Mouse (Mus musculus) lung, embryonic 15.5 days (tissue): ENCODE measurements around the gene Cope. TPM values are rescaled to one million over a fixed set of nuclear protein-coding genes. Genes with fewer than 3 reads are reported as not detected.

Experiments used
- ATAC-seq: fragments of 200-750 bp; cut with Nextera tagmentation; 2 replicates; pipeline ENCODE4 v1.8.0; 2017; ENCODE audit warnings: moderate number of reproducible peaks, borderline replicate concordance; ENCODE audit not compliant: low FRiP score, low TSS enrichment; ENCODE audit errors: extremely low read depth
- H3K27ac ChIP-seq: fragments of 300-500 bp; sonication (generic); 2 replicates; pipeline ENCODE4 v1.5.1; 2015; ENCODE audit warnings: moderate library complexity, mild to moderate bottlenecking, inconsistent platforms
- H3K27me3 ChIP-seq: fragments of 300-500 bp; sonication (generic); 2 replicates; pipeline ENCODE4 v1.6.1; 2015; ENCODE audit warnings: inconsistent platforms
- H3K36me3 ChIP-seq: fragments of 300-500 bp; sonication (generic); 2 replicates; pipeline ENCODE4 v1.6.1; 2015; ENCODE audit warnings: inconsistent platforms
- H3K4me1 ChIP-seq: fragments of 300-500 bp; sonication (generic); 2 replicates; pipeline ENCODE4 v1.6.1; 2015; ENCODE audit warnings: inconsistent platforms
- H3K4me2 ChIP-seq: fragments of 300-500 bp; sonication (generic); 2 replicates; pipeline ENCODE4 v1.6.1; 2015; ENCODE audit warnings: inconsistent platforms, mild to moderate bottlenecking, moderate library complexity
- H3K4me3 ChIP-seq: fragments of 300-500 bp; sonication (generic); 2 replicates; pipeline ENCODE4 v1.5.1; 2015; ENCODE audit warnings: mild to moderate bottlenecking, inconsistent platforms
- H3K9ac ChIP-seq: fragments of 300-500 bp; sonication (generic); 2 replicates; pipeline ENCODE4 v1.6.1; 2015; ENCODE audit warnings: inconsistent platforms
- H3K9me3 ChIP-seq: fragments of 300-500 bp; sonication (generic); 2 replicates; pipeline ENCODE4 v1.6.1; 2016; ENCODE audit warnings: inconsistent platforms
- WGBS: fragments of 180-500 bp; shearing (Covaris S2); methylation state at CpG from one replicate; pipeline ENCODE4 v1.1.7; 2015; 5-methylcytosine and 5-hydroxymethylcytosine counted together
- polyA plus RNA-seq: library from polyadenylated mRNA; unstranded; fragments of >200 nt; fragmentation: Nextera tagmentation; extraction: Ambion mirVana; gene quantifications from 2 replicates; pipeline ENCODE4 v1.2.1, GENCODE M21; 2015

The Cope gene
- polyA plus RNA-seq, 1 experiment from 2014 or later, result 332 TPM

DNA sequence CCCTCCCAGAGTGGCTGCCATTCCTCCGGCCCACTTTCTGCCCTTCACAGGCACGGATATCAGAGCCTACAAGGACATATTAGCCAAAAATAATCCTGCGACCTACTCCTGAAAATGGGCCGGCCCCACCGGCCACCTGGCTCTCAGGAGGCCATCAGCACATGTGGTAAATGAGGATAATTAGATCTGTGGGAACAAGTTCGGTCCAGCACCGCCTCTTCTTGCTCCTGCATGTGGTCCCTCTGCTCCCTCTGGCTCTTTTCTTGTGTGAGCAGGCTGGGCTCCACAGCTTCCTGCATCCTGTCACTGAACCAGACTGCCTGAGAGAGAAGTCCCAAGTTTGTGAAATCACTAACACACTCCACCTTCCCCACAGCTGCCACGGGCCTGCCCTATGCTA, 23.1 kb upstream of the Cope start:
- Histone ChIP-seq H3K27me3 (no peaks in the 10 kb centered on the region), H3K4me3 (no peak overlapping the region), H3K36me3 (no peaks in the 10 kb centered on the region), H3K27ac (no peak overlapping the region; the same call in 1 of the 2 replicates), H3K4me2 (no peak overlapping the region), H3K9me3 (no peaks in the 10 kb centered on the region), H3K4me1 (peaks cover 33% of the 10 kb centered on the region), H3K9ac (no peak overlapping the region)
- WGBS, result 54% methylated on average over 8 of the region's 8 CpGs
- ATAC-seq, result no peak

DNA sequence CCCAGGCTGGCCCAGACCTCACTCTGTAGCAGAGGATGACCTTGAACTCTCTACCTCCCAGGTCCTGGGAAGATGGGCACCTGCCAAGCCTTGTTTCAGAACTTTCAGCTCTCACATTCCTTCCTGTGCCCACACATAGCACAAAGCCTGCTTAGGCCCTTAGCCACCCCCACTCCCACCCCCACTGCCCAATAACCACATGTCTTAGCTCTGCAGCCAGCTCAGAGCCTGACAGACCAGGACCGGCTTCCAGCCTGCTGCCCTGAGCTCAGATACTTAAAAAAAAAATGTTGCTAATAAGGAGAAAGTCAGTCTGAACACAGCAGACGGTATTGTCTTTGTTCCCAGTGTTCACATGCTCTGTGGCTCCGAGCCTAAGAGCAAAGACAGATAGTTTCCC, 21.3 kb upstream of the Cope start:
- H3K36me3 ChIP-seq, result peaks cover 12% of the 10 kb centered on the region
- no peaks in the 10 kb centered on the region for H3K27me3 ChIP-seq
- WGBS, result 26% methylated on average over 3 of the region's 3 CpGs
- H3K4me2 ChIP-seq, result no peak overlapping the region
- no peak overlapping the region for H3K4me3 ChIP-seq
- no peak for ATAC-seq
- no peak overlapping the region for H3K9ac ChIP-seq
- H3K9me3 ChIP-seq, result no peaks in the 10 kb centered on the region
- H3K4me1 ChIP-seq, result peaks cover 33% of the 10 kb centered on the region
- H3K27ac ChIP-seq, result peak overlapping the region; percentile 83

DNA sequence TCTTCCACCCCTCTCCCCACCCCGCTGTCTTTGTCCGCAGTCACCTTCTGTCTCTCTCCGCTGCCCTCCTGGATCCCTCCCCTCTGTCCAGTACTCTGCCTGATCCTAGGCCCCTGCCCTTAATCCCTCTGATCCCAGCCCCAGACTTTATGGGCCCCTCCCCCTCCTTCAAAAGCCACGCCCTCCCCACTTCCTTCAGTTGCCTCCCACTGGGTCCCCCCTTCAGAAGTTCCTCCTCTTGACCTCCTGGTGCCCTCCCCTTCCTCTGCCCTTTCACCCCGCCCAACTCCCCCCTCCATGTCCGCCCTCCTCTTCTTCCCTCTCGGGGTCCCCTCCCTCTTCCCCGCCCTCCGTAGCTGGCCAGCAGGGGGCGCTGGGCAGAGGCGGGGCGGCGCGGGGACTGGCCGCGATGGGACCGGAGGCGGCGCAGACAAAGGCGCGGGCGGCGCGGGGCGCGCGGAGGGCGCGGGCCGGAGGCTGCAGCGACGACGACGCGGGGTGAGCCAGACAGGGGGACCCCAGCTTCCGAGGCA, 19.6 kb upstream of the Cope start, which contains the start of gene Homer3:
Homer3 (plus strand) TSS at position 225 of the 533 bp plus-strand sequence.
- peak; percentile 93 for ATAC-seq
- H3K4me3 ChIP-seq, result peak within 1 kb of the TSS; percentile 82
- H3K27ac ChIP-seq, result peak within 1 kb of the TSS; percentile 83
- WGBS, result 2% methylated on average over 36 of the region's 36 CpGs
- peaks cover 33% of the 10 kb centered on the region for H3K4me1 ChIP-seq
- H3K9ac ChIP-seq, result peak within 1 kb of the TSS; percentile 89
- H3K9me3 ChIP-seq, result no peaks in the 10 kb centered on the region
- H3K27me3 ChIP-seq, result no peaks in the 10 kb centered on the region
- peak within 1 kb of the TSS; percentile 67 for H3K4me2 ChIP-seq
- H3K36me3 ChIP-seq, result peaks cover 29% of the 10 kb centered on the region

DNA sequence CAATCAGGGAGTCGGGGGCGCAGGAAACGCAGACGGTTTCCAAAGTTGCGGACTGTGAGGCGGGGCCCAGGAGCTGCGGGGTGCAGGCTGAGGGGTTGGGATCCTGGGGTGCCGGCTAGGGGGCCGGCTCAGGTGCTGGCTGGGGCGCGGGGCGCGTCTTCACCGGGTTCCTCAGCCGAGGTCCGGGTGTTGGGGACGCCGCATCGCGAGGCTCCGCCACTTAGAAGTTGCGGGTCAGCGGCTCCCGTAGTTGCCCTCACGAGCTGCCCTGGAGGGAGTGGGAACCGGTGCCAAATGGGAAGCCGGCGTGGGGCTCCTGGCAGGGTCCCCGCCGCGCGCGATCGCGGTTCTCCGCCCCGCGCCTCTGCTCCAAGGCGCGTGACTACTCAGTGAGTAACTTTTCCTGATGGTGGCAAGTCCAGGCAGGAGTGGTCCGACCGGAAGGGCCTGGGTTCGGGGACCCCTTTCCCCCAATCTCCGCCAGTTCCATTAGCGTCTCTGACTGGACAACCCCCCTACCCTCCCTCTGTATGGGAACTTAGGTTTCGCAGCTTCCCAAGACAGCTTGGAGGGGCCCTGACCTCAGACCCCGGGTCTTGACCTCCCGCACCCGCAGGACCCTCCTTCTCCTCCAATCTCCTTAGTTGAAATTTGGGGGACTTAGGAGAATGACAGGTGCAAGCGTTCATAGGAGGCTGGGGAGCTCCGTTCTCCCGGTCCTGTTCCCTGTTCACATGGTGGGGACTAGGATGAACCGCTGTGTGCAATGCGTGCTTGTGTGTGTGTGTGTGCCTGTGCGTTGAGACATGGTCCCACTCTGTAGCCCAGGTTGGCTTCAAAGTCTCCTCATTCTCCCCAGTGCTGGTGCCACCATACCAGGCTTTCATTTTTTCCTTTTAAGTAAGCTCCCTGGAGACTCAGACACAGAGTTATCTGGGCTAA, 18.9 kb upstream of the Cope start:
- Histone ChIP-seq H3K27me3 (no peaks in the 10 kb centered on the region), H3K4me3 (peak overlapping the region; percentile 82), H3K4me2 (peak overlapping the region; percentile 67), H3K4me1 (peaks cover 27% of the 10 kb centered on the region), H3K36me3 (peaks cover 34% of the 10 kb centered on the region), H3K9me3 (no peaks in the 10 kb centered on the region), H3K27ac (peak overlapping the region; percentile 83), H3K9ac (peak overlapping the region; percentile 89)
- WGBS, result under 1% methylated on average over 54 of the region's 55 CpGs
- ATAC-seq, result peak; percentile 64

DNA sequence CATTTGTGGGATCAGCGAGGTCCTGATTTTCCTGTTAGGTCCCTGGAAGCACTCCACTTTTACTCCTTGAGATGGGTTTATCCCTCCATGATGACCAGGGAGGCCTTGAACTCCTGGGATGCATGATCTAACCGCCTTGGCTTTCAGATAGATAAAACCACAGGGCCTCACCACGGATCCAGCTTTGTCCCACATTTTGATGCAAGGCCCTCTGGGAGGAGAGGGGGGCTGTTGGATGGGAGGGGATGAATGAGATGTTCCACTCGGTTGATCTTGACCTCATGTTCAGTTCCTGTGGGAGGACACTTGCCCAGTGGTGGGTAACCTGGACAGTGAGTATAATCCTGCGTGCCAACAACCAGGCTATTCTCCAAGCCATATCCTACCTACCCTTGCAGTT, 17.9 kb upstream of the Cope start:
- Histone ChIP-seq H3K27me3 (no peaks in the 10 kb centered on the region), H3K27ac (no peak overlapping the region), H3K9me3 (no peaks in the 10 kb centered on the region), H3K36me3 (peaks cover 38% of the 10 kb centered on the region), H3K4me1 (peaks cover 26% of the 10 kb centered on the region), H3K4me3 (no peak overlapping the region), H3K4me2 (peak overlapping the region; percentile 67), H3K9ac (no peak overlapping the region)
- WGBS, result 66% methylated on average over 5 of the region's 5 CpGs
- no peak for ATAC-seq

DNA sequence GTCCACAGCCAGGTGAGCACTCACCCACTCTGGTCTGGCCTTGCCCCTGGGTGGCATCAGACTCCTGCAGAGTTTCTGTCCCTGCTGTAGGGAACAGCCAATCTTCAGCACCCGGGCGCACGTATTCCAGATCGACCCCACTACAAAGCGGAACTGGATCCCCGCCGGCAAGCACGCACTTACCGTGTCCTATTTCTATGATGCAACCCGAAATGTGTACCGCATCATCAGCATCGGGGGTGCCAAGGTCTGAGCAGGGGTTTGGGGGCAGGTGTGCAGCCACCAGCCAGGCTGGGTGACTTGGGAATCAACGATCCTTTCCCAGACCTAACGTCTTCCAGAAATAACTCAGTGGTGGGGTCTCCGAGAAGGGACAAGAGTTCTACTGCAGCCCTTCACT, 17.0 kb upstream of the Cope start:
- H3K27ac ChIP-seq, result no peak overlapping the region
- peaks cover 26% of the 10 kb centered on the region for H3K4me1 ChIP-seq
- peaks cover 46% of the 10 kb centered on the region for H3K36me3 ChIP-seq
- no peak overlapping the region for H3K4me3 ChIP-seq
- no peak for ATAC-seq
- 96% methylated on average over 15 of the region's 15 CpGs for WGBS
- no peak overlapping the region for H3K9ac ChIP-seq
- no peaks in the 10 kb centered on the region for H3K9me3 ChIP-seq
- H3K4me2 ChIP-seq, result no peak overlapping the region
- H3K27me3 ChIP-seq, result no peaks in the 10 kb centered on the region

DNA sequence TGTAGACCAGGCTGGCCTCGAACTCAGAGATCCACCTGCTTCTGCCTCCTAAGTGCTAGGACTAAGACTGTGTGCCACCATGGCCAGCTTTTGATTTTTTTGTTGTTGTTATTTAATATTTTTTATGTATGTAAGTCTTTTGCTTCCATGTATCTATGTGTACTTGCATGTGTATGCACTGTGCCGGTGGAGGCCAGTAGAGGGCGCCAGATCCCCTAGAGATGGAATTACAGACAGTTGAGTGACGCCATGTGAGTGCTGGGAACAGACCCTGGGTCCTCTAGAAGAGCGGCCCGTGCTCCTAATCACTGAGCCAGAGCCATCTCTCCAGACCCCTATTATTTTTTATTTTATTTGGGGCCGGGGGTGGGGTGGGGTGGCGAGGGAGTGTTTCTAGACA, 15.6 kb upstream of the Cope start:
- Histone ChIP-seq H3K27me3 (no peaks in the 10 kb centered on the region), H3K9me3 (no peaks in the 10 kb centered on the region), H3K9ac (no peak overlapping the region), H3K4me3 (no peak overlapping the region), H3K4me1 (peaks cover 13% of the 10 kb centered on the region), H3K4me2 (no peak overlapping the region), H3K27ac (no peak overlapping the region), H3K36me3 (peaks cover 59% of the 10 kb centered on the region)
- 85% methylated on average over 8 of the region's 8 CpGs for WGBS
- ATAC-seq, result no peak

DNA sequence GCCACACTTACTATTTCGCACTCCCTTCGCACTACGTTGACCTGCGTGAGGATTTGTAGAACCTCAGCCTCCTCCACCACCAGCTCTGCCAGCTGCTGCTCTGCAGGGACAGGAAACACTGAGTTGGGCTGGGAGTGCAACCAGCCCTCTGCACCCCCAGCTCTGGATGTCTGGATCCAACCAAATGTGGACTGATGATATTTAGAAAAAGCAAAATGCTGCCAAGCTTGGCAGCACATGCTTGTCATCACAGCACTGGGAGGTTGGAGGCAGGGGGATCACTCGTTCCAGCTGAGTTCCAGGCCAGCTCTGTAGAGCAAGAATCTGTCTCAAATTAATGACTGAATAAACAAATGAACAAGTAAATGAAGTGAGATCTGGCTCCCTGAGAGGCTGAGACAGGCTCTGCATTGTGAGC, 8.3 kb upstream of the Cope start:
- peak; percentile 88 for ATAC-seq
- Histone ChIP-seq H3K9ac (no peak overlapping the region), H3K36me3 (peaks cover 80% of the 10 kb centered on the region), H3K4me2 (no peak overlapping the region), H3K27ac (peak overlapping the region; percentile 78), H3K4me1 (peaks cover 40% of the 10 kb centered on the region), H3K4me3 (no peak overlapping the region), H3K9me3 (no peaks in the 10 kb centered on the region), H3K27me3 (no peaks in the 10 kb centered on the region)
- WGBS, result 31% methylated on average over 5 of the region's 5 CpGs

DNA sequence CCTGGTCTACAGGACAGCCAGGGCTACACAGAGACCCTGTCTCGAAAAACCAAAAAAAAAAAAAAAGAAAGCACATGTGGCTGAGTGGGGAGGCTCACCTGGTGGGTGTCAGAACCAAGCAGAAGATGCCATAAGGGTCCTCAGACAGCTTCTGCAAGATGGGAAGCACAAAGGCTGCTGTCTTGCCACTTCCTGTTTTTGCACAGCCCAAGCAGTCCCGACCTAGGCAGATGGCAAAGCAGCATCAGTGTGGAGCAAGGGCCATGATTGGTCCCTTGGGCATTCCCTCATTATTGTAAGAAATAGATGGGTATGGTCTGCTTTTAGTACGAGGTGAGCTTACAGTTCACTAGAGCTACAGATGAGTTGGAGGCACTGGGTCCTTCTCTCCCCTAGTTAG, 1.4 kb upstream of the Cope start:
- Histone ChIP-seq H3K4me3 (no peak overlapping the region), H3K9me3 (no peaks in the 10 kb centered on the region), H3K27ac (no peak overlapping the region), H3K27me3 (no peaks in the 10 kb centered on the region), H3K4me1 (peaks cover 25% of the 10 kb centered on the region), H3K9ac (no peak overlapping the region), H3K36me3 (peaks cover 48% of the 10 kb centered on the region), H3K4me2 (peak overlapping the region; percentile 85; the same call in 1 of the 2 replicates)
- no peak for ATAC-seq
- 84% methylated on average over 3 of the region's 3 CpGs for WGBS

DNA sequence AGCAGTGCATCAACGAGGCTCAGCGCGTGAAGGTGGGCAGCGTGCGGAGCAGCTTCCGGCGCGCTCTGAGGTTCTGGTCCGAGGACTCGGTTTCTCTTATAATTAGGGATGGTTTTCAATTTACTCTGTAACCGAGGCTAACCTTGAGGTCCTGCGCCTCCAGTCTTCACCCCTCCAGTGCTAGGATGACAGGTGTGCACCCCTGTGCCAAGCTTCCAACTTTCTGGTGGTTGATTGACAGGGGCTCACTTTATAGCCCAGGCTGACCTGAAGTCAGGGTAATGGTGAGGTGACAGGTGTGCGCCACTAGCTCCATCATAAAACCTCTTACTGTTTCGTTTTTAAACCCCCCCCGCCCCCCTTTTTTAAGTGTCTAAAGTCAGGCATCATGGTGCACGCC, 583 bp downstream of the Cope start:
- Histone ChIP-seq H3K4me3 (peak overlapping the region; percentile 98), H3K36me3 (peaks cover 48% of the 10 kb centered on the region), H3K9me3 (no peaks in the 10 kb centered on the region), H3K27me3 (no peaks in the 10 kb centered on the region), H3K9ac (peak overlapping the region; percentile 87), H3K4me2 (peak overlapping the region; percentile 85), H3K27ac (peak overlapping the region; percentile 76), H3K4me1 (peaks cover 20% of the 10 kb centered on the region)
- 4% methylated on average over 16 of the region's 16 CpGs for WGBS
- peak; percentile 15; the same call in 1 of the 2 replicates for ATAC-seq

DNA sequence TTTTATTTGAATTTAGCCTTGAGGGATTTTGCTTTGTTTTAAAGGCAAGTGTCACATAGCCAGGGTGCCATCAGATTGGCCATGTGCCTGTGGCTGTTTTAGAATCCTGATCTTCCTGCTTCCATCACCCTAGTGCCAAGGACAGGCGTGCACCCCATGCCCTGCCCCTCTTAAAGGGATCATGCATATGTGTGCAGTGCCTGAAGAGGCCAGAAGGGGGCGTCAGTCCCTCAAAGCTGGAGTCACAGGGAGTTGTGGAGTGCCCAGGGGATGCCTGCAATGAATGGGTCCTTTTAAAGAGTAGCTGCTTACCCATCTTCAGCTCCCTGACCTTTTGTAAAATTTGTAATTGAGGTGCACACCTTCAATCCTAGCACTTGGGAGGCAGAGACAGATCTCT, 7.0 kb downstream of the Cope start:
- Histone ChIP-seq H3K27me3 (no peaks in the 10 kb centered on the region), H3K27ac (no peak overlapping the region), H3K36me3 (peaks cover 89% of the 10 kb centered on the region), H3K4me3 (no peak overlapping the region), H3K4me1 (no peaks in the 10 kb centered on the region), H3K9me3 (no peaks in the 10 kb centered on the region), H3K9ac (no peak overlapping the region), H3K4me2 (no peak overlapping the region)
- WGBS, result 32% methylated on average over 2 of the region's 2 CpGs
- ATAC-seq, result no peak

DNA sequence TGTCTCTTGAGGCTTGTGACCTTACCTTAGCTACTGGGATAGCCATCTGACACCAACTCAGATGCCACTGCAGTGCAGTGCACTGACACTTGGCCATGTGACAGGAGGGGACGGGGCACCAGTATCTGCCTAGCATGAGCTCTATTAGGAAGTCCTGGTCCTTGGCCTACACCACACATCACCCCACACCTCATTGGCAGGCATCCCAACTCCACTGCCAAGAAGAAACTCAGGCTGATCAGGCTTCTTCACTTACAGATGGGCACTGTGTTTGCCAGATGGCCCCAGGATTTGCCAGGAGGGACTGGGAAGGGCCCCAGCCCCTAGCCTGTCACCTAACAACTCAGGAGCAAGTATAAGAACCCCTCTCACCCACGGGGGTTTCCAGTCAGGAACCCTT, 11.1 kb downstream of the Cope start:
- Histone ChIP-seq H3K9me3 (no peaks in the 10 kb centered on the region), H3K27me3 (no peaks in the 10 kb centered on the region), H3K27ac (no peak overlapping the region), H3K36me3 (peaks cover 50% of the 10 kb centered on the region), H3K4me1 (peaks cover 27% of the 10 kb centered on the region), H3K4me2 (no peak overlapping the region), H3K9ac (no peak overlapping the region), H3K4me3 (no peak overlapping the region)
- ATAC-seq, result no peak
- WGBS, result 43% methylated on average over 2 of the region's 2 CpGs
